Mouse (Mus musculus) gastrocnemius, postnatal 25 days (tissue): ENCODE data around the gene Crip2. TPM values are rescaled to one million over a fixed set of nuclear protein-coding genes. Genes with fewer than 3 reads are reported as not detected.

Source experiments
- DNase-seq: peaks from one replicate; pipeline ENCODE4 v3.0.0; 2022
- long read RNA-seq, 2 experiments: library from polyadenylated mRNA; stranded (forward); transcript quantifications; one replicate each; pipeline ENCODE4 v2.0.0; 2021
- total RNA-seq, 2 experiments: library from RNA; stranded (reverse); gene quantifications; 1 replicate in 1 of 2; 2 replicates in 1 of 2; pipeline ENCODE4 v1.2.3; 2021

Crip2 gene
- total RNA-seq = 10 to 100 TPM; 39.5 to 52.5 TPM
- long read RNA-seq, experiment 1, transcript Crip2-201 (7 exons, 1,439 nt) = major isoform, 114 of 122 reads
- long read RNA-seq, experiment 1, partial matches to known transcripts = 1 of 122 reads
- long read RNA-seq, experiment 1, other reads (novel, unspliced or antisense) = 6 of 122 reads
- long read RNA-seq, experiment 2, transcript Crip2-201 (7 exons, 1,439 nt) = major isoform, 113 of 121 reads
- long read RNA-seq, experiment 2, partial matches to known transcripts = 0 of 121 reads
- long read RNA-seq, experiment 2, other reads (novel, unspliced or antisense) = 5 of 121 reads

DNA sequence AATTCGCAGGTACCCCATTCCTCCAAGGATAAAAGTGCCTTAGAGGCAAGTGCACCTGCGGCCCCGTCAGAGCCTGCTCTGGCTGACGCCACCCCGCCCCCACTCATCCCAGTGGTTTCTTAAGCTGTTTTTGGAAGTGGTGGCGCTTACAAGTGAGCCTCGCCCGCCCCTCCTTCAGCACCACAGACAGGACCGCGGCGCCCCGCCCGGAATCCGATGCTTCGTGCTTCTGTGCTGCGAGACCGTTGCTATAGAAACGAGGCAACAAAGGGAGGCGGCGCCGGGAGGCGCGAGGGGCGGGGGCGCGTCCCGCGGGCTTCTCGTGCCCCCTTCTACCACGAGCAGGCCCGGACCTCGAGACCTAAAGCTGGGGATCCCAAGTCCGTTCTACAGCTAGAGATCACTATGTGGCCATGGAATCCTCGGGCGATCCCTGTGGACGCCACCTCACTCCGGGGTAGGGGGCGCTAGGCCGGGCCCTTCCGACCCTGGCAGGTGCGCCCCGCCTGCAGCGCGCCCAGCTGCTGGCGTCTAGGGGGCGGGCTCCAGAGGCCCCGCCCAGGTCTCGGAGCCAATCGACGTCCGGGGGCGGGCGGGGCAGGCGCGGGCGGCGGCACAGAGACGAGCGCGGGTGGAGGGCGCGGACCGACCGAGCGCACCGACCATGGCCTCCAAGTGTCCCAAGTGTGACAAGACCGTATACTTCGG, at the start of gene Crip2:
Gene Crip2, plus strand, starts transcription at position 329 of the 708 bp plus-strand sequence.
- peak; percentile 90 for DNase-seq

DNA sequence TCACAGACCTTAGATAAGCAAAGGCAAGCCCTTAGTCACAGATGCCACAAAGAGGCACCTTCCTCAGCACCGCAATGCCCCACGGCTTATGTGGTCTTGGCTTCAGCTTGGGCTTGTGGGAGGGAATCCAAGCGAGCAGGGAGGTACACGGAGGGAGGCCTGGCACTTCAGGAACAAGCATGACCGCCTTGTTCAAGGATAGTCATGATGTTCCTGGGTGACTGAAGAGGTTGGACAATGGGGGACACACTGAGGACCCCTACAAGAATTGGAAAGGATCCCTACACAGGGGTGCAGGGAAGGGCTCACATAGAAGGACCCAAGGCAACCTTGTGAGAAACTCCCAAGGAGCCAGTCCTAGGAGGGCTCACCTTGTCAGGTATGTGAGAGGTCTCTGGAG, 43.0 kb upstream of the Crip2 start:
- DNase-seq = no peak

DNA sequence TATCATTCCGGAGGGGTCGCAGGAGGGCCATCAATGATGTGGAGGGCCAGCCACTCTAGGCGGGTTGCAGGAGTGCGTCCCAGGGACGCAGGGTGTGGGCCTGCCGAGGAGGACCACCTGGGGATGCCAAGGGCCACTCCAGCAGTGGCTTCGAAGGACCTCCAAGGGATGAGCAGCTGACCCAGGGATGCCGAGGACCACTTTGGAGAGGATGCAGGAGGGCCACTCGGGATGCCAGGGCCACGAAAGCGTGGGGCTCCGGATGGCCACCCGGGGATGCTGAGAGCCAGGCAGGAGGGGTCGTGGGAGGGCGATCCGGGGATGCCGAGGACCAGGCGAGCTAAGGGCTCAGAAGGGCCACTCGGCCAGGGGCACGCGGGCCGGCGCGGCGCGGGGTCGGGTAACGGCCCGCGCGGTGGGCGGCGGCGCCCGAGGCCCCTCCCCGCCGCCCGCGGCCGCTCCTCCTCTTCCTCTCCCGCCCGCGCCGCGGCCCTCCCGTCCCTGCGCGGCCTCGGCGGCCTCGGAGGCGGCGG, 42.2 kb upstream of the Crip2 start, which contains the start of gene Mta1:
Gene Mta1, plus strand, starts transcription at position 530 of the 533 bp plus-strand sequence.
- peak; percentile 46 for DNase-seq

DNA sequence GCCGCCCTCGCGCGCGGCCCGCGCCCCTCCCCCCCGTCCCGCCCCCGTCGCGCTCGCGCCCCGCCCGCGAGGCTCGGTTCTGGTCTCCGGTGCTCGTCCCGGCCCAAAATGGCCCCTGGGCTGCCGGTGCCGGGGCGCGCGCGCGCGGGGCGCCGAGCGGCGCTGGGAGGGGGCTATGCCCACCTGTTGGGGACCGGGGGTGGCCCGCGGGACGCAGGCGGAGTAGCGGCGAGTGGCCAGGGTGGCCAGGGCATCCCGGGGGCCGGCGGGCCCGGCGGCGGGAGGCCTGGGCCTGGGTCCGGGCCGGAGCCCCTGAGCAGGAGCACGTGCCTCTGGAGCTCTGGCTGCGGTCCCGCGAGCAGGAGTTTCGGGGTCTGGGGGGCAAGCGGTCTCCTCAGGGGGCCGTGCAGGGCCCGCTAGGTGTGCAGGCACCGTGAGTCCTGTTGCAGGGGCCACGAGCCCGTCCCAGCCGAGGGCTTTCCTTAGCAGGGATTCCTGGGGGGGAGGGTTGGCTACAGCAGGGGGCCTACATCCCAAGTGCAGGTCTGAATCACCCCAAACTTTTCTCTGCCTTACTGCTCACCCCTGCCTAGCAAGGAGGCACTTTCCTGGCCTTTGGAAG, 41.4 kb upstream of the Crip2 start:
- DNase-seq = no peak

DNA sequence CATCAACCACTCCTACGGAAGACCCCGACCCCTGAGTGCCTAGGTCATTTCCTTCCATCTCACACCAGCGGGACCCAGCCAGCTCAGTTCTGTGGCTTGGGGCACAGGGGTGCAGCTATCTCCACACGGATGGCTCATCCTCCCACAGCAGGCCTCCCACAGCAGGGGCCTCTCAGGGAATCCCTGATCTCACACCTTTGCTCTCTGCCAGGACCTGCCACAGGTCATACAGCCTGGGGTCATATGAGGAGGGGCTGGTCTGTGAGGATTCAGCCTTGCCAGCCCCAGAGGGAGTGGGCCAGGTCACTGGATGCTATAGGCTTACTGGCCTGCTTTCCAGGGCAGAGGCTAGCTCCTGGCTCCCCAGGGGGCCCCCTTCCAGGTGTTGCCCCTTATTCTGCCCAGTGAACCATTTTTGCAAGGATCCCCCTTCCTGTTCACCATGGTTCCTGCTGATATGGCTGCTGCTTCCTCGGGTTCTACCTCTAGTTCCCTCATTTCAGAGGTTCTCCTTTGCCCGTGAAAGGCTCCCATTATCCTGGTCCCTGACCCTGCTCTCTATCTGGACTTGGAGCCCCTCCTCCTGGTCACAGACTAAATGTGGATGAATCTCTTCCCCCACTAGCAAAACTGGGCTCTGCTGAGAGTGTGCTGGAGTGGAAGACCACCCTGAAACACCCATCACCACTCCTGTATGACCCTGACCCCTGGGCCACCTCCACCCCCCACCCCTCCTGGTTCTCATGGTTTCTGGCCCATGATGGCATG, 40.4 kb upstream of the Crip2 start:
- DNase-seq = no peak

DNA sequence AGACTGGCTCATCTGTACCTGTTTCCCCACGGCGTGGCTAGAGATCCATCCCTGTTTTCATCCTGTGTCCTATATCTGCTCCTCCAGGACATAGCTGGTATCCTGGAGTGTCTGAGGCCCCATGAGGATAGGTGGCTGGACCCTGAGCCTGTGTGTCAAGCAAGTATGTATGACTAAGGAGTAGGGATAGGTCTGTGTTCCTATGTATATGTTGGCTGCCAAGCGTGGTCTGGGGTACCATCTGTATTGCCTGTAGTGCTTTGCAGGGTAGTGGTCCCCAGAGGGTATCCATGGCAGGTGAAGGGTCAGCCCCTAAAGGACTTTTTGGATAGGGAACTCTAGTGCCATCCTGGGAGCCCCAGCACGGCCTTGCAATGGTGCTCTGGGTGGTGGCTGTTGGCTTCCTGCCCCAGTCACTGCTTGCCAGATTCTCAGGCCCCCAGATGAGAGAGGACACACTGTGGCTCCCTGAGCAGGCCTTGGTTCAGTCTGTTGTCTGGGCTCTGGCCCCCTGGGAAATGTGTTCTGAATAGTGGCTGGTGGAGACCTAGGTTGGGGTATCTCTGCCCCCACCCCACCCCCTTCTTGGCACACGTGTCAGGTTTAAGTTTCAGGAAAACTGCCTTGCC, 39.5 kb upstream of the Crip2 start:
- DNase-seq = peak; percentile 45

DNA sequence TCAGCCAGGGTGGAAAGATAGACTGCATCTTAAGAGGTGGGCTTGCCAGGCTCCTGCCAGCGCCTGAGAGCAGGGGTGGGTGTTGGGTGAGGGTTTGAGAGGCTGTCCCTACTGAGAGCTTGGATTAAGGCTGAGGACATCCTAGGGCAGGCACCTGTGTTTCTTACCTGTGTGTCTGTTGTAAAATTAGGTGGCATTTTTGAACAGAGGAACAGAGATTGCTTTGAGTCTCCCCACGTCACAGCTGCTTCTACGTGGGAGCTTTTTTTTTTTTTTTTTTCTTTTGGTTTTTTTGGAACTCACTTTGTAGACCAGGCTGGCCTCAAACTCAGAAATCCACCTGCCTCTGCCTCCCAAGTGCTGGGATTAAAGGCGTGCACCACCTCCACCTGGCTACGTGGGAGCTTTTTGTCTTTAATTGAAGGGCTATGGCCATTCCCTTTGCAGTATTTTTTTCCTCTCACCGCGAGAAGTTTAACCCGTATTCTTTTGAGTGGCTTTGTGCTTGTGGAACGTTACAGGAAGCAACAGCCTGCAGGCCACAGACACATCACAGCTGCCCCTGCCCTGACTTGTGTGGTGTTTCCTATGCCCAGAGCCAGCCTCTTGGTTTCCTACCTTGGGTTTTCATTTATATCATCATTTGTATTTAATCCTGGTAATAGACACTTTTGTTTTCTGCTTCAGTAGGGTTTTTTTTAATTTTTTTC, 38.6 kb upstream of the Crip2 start:
- no peak for DNase-seq

DNA sequence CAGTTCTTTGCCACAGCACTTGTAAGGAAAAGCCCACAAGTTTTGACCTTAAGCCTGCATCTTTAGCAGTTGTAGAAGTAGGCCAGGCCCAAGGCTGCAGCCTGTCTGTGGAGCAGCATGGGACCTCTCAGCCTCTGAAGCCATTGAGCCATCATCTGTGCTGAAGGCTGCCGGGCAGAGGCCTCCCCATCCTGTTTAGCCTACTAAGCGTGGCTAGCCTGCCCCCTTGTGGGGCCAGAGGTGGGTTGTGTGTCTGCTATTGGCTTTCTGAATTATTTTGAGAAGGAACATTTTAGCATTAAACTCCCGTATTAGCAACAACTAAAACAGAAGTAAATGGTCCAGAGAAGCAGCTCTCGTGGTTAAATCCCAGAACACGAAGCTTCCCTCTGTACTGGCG, 37.6 kb upstream of the Crip2 start:
- DNase-seq = peak; percentile 50

DNA sequence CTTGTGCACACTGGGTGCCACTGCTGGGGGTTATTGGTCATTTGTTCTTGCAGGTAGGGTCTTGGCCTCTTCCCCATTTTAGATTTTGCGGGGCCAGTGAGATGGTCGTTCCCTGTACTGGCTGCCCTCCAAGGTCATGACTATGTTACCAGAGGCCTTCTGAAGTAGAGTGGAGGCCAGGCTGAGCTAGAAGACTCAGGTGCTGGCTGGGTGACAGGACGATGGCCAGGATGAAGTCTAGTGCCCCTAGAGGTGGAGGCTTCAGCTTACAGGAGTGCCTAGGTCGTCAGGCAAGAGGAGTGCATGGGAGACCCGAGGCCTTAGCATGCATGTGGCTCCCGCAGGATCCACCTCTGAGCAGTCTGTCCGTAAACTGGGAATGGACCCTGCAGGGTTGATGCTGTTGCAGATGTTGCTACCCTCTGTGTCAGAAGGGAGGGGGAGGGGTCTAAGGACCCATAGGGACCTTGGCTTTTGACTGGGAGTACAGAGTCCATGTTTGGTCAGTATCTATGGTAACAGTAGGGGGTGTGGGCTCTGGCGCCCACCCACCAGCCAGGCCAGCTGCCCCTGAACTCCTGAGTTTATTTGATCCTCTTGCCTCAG, 36.1 kb upstream of the Crip2 start:
- DNase-seq = no peak

DNA sequence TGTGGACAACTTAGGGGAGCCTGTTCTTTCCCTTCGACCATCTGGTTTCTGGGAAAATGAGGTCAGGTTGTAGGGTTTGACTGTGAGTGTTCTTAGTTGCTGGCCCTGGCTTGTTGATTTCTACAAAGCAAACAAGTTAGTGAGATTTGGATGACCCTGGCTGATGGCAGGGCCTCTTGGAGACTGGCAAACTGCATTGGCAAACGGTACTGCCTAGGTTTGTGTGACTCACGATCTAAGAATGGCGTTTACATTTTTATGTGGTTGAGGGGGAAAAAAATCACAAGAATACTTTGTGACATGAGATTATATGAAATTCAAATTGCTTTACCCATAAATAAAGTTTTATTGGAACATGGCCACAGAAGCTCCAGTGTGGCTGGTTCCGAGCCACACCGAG, 33.6 kb upstream of the Crip2 start:
- DNase-seq = no peak

DNA sequence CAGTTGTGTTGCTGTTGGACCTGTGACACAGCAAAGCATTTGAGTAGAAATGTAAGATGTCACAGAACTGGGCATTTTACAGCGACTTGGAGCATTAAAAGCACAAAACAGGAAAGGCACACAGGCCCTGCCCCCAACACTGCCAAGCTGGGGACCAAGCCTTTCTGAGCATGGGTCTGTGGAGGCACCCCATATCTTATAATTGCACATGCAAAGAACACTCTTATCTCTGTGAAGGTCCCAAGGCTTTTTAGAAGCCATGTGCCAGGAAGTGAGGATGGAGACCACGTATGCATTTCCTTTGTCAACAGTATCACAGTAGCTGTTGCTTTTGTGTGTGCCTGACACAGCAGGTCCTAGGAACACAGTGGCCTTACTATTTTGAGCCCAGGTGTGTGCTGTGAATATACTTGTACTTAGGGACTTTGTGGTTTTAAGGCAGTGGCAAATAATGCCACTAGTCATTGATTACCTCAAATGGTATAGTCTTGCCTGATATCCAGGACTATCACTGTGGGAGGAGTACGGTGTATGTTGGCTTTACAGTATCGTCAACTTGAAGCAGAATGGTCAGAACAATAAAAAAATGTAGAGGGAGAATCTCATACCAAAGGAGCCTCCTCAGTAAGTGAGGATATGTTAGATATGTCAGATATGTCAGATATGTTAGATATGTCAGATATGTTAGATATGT, 32.5 kb upstream of the Crip2 start:
- no peak for DNase-seq

DNA sequence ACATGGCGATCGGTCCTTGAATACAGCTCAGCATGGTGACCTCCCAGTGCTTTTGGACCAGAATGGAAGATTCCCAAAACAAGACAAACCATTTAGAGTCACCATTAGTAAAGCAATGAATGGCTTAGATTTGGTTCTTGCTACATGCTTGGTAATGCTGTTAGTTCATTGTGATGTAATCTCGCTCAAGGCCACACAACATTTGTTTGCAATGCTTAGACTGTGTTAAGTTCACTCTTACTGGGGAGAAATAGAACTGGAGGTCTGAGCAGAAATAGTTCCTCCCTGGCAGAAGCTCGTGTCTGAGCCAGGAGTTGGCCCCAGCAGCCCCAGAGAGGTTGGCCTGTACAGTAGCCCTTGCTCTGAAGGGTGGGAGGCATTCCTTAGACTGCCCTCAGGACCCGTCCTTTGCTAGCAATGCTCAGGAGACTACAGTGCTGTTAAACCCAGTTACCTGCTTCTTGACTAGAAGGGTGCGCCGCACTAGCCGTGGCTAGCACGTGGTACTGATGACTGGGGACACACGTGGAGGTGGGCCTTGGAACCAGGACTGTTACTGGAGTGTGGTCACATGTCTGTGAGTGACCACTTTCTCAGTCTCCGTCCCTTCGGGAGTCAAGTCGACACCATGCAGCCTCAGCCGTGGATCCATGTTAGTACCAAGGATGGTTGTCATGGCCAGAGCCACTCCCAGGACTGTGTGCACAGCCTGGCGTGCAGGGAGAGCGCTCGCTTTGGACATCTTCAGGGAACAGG, 31.3 kb upstream of the Crip2 start:
- no peak for DNase-seq

DNA sequence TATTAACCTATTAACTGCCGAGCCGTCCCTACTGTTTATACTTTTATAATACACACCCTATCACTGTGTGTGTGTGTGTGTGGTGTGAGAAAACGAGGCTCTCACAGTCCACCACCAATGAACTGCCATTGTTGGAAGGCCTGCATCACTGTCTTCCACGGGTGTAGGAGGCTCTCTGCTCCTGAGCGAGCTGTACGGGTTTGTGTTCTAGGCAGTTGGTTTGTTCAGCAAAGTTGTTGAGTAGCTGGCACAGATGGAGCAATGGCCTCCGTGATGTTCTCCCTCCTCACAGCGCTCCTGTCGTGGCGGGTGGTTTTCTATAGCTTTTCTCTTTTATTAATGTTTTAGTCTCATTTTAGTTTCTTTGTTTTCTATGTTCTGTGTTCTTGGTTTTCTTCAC, 30.2 kb upstream of the Crip2 start:
- DNase-seq = no peak

DNA sequence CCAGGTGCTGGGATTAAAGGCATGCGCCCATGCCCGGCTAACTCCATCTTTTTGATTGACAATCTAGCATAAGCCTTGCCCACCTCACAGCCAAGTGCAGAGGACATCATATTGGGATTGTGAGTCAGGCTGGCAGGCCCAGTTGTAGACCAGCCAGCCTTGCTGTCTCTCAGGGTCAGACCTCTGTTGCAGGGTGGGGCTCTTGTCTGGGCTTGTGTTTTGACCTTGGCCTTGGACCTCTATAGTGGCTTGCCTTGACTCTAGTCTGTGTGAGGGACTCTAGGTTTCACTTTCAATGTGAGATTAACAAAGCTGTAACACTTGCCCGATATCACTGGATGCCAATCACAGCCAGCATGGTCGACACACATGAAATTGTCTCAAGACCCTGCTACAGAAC, 25.9 kb upstream of the Crip2 start:
- no peak for DNase-seq

DNA sequence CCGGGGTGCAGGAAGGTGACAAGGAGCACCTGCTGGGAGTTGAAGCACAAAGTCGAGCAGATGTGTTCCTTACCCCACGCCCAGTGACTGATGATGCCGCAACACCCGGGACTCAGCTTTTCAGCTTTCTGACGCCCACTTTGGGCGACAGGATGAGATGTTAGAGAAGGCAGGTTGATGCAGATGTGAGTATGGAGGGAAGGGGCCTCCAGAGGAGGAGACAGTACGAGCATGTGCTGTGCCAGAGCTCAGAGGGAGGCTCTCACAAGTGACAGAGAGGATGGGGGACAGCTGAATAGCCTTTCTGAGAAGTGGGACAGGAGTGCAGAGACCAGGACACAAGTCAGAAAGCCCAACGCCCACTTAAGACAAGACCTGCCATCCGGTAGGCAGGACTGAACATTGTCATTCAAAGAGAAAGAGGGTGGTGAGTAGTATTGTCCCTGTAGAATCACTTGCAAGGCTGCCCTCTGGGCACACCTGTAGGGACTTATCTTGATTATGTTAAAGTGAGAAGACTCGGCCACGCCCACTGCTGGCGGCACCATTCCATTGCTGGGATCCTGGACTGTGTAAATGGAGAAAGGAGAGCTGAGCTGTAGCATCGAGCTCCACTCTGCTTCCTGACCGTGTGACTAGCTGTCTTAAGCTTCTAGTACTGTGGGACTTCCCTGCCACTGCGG, 25.0 kb upstream of the Crip2 start:
- DNase-seq = no peak

DNA sequence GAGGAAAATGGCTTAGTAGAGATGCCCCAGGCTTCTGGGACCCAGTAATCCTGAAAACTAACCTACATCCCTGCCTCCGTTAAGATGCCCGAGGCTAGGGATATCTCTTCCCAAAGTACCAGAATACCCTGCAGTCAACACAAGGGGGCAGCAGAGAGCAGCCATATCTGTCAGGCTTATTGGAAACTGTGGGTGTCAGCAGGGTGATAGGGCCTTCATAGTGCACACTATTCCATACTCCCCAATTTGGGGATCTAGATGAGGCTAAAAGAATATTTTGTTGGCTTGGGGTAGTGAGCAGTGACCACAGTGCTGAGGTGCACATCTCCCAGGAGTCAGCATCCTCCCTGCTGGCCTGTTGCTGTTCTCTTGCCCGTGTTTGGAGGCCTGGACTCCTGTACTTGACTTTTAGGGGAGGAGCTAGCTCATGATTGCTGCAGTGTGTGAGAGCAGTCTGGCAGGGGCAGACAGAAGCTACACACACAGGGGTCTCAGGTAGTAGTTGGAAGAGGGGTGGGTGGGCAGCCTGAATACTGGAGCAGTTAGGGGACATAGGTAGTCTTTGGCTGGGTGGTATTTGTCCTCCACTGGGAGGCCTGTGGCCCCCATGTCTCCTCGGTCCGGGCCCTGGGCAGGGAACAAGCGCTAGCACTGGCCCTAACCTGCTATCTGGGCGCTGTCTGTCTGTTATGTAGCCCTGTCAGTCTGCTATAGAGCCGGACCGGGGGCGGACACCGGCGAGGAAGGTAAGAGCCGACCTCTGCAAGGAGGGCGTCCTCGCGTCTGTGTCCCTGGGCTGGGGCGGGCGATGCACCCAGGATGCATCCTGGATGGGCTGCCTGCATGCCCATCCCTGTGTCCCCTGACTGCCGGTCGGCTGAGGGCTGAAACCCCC, 20.3 kb upstream of the Crip2 start:
- peak; percentile 71 for DNase-seq

DNA sequence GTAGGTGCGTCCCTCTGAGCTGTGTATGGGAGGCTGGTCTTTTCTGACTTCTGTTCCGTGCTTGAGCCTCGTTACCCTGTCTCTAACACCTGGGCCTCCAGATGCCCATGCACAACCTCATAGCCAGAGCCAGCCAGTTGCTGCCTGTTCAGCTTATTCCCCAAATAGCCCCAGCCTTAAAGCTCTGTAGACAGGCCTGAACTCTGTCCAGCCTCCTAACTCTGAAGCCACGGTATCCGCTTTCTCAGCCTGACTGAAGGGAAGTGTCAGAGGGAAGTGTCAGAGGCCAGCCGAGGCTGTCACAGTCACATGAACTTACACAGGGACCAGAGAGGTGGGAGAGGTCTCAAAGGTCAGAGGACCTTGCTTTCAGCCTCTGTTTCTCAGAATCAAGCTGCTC, 15.3 kb upstream of the Crip2 start:
- peak; percentile 65 for DNase-seq

DNA sequence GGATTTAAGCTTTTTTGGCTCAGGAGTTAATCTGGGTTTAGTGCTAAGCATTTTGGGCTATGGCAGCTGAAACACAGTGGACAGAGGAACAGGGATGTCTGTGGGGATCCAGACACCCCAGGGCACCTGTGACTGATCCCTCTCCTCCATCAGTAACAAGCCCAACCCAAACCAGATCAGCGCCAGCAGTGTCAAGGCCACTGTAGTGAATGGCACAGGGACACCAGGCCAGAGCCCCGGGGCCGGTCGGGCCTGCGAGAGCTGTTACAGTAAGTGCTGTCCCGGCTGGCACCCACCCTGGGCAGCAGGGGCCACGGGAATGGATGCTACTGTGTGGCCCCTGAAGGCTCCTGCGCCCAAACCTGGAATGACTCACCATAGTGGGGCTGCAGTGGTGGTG, 9.3 kb upstream of the Crip2 start:
- no peak for DNase-seq
